Mouse (Mus musculus): ENCODE results near the gene Csrp3.

Csrp3 gene

GRCm38 (mm10) chr7:48867576-48867975 lies 19.7 kb upstream of the Csrp3 start:
- no peak for DNase-seq (ENCODE audit: low spot score in 2 of 2)

GRCm38 (mm10) chr7:48864671-48865458 lies 17.0 kb upstream of the Csrp3 start:
- DNase-seq (ENCODE audit: low spot score in 2 of 2), result no peak

GRCm38 (mm10) chr7:48864199-48864598 lies 16.4 kb upstream of the Csrp3 start:
- no peak for DNase-seq (ENCODE audit: low spot score in 2 of 2)

- no peak for DNase-seq (ENCODE audit: low spot score in 2 of 2)
These were observed 14.0 kb upstream of the Csrp3 start for GRCm38 (mm10) chr7:48861796-48862195.

- DNase-seq (ENCODE audit: low spot score in 2 of 2), result no peak
These were observed 13.1 kb upstream of the Csrp3 start for GRCm38 (mm10) chr7:48860948-48861347.

GRCm38 (mm10) chr7:48859362-48859761 lies 11.5 kb upstream of the Csrp3 start:
- no peak for DNase-seq (ENCODE audit: low spot score in 2 of 2)

GRCm38 (mm10) chr7:48858257-48858656 lies 10.4 kb upstream of the Csrp3 start:
- no peak for DNase-seq (ENCODE audit: low spot score in 2 of 2)

GRCm38 (mm10) chr7:48855461-48855860 lies 7.6 kb upstream of the Csrp3 start:
- no peak for DNase-seq (ENCODE audit: low spot score in 2 of 2)

GRCm38 (mm10) chr7:48853496-48853895 lies 5.7 kb upstream of the Csrp3 start:
- DNase-seq (ENCODE audit: low spot score in 2 of 2), result no peak

GRCm38 (mm10) chr7:48851529-48852104 lies 3.8 kb upstream of the Csrp3 start:
- no peak for DNase-seq (ENCODE audit: low spot score in 2 of 2)

- no peak for DNase-seq (ENCODE audit: low spot score in 2 of 2)
These were observed 1.1 kb downstream of the Csrp3 start for GRCm38 (mm10) chr7:48846755-48847154.

GRCm38 (mm10) chr7:48845213-48845973 lies 2.4 kb downstream of the Csrp3 start:
- DNase-seq (ENCODE audit: low spot score in 2 of 2), result no peak

- DNase-seq (ENCODE audit: low spot score in 2 of 2), result no peak
These were observed 4.3 kb downstream of the Csrp3 start for GRCm38 (mm10) chr7:48843541-48843940.

GRCm38 (mm10) chr7:48842353-48842752 lies 5.5 kb downstream of the Csrp3 start:
- DNase-seq (ENCODE audit: low spot score in 2 of 2), result no peak

GRCm38 (mm10) chr7:48841538-48841937 lies 6.3 kb downstream of the Csrp3 start:
- no peak for DNase-seq (ENCODE audit: low spot score in 2 of 2)

GRCm38 (mm10) chr7:48840545-48840944 lies 7.3 kb downstream of the Csrp3 start:
- DNase-seq (ENCODE audit: low spot score in 2 of 2), result no peak

- DNase-seq (ENCODE audit: low spot score in 2 of 2), result no peak
These were observed 9.4 kb downstream of the Csrp3 start for GRCm38 (mm10) chr7:48838434-48838833.

- DNase-seq (ENCODE audit: low spot score in 2 of 2), result no peak
These were observed 10.9 kb downstream of the Csrp3 start for GRCm38 (mm10) chr7:48836949-48837348.

- no peak for DNase-seq (ENCODE audit: low spot score in 2 of 2)
These were observed 12.7 kb downstream of the Csrp3 start for GRCm38 (mm10) chr7:48834989-48835626.

- no peak for DNase-seq (ENCODE audit: low spot score in 2 of 2)
These were observed 13.4 kb downstream of the Csrp3 start for GRCm38 (mm10) chr7:48834371-48834970.

GRCm38 (mm10) chr7:48832735-48833134 lies 15.1 kb downstream of the Csrp3 start:
- DNase-seq (ENCODE audit: low spot score in 2 of 2), result no peak

GRCm38 (mm10) chr7:48830395-48830794 lies 17.4 kb downstream of the Csrp3 start:
- no peak for DNase-seq (ENCODE audit: low spot score in 2 of 2)
